Mouse (Mus musculus) monocyte, adult 59 days (primary cell): ENCODE measurements around the gene Dop1b. TPM values are rescaled to one million over a fixed set of nuclear protein-coding genes. Genes with fewer than 3 reads are reported as not detected.

Source experiments
- total RNA-seq, 2 experiments: library from RNA; stranded (reverse); gene quantifications; one replicate each; pipeline ENCODE4 v1.2.4; 2023

Gene Dop1b
- total RNA-seq: 10 to 100 TPM; 56.0 to 63.8 TPM

GRCm38 (mm10) chr16:93711411-93712188, at the start of gene Dop1b:
Gene Dop1b, plus strand, starts transcription at chr16:93711904.

GRCm38 (mm10) chr16:93682689-93683507, 28.8 kb upstream of the Dop1b start, which contains the start of gene Cbr3:
Gene Cbr3, plus strand, starts transcription at chr16:93683215.

GRCm38 (mm10) chr16:93831627-93832395, 120.1 kb downstream of the Dop1b start, which contains the start of gene Morc3:
Gene Morc3, plus strand, starts transcription at chr16:93832121.

Other genes with a start within 250 kb of the Dop1b start
- 1 to 10 TPM; 5.0 to 8.6 TPM for gene Setd4, start 107.8 kb upstream of the Dop1b start, total RNA-seq
- gene Cbr1, start 106.1 kb upstream of the Dop1b start, total RNA-seq: 10 to 100 TPM; 17.4 to 21.7 TPM
- 1 to 10 TPM in 1 of 2 experiments, not detected in 1; 2.3 TPM for gene Gm5678, start 83.8 kb upstream of the Dop1b start, total RNA-seq
- 10 to 100 TPM; 11.6 to 12.0 TPM for gene Cbr3, start 28.7 kb upstream of the Dop1b start, total RNA-seq
- gene Morc3, start 120.2 kb downstream of the Dop1b start, total RNA-seq: 100 to 1,000 TPM; 114 to 148 TPM
- 1 to 10 TPM; 3.8 to 5.6 TPM for gene Chaf1b, start 172.0 kb downstream of the Dop1b start, total RNA-seq